Mouse (Mus musculus) liver, embryonic 15.5 days (tissue): Measurements from ENCODE around the gene Clip2. TPM values are rescaled to one million over a fixed set of nuclear protein-coding genes. Genes with fewer than 3 reads are reported as not detected.

ENCODE experiments used
- ATAC-seq: fragments of 200-750 bp; cut with Nextera tagmentation; 2 replicates; pipeline ENCODE4 v1.8.0; 2017; ENCODE audit warnings: moderate number of reproducible peaks, mild to moderate bottlenecking, moderate library complexity; ENCODE audit not compliant: insufficient read depth
- H3K27ac ChIP-seq: fragments of 300-500 bp; sonication (generic); replicated peaks from 2 replicates; pipeline ENCODE4 v1.5.1; 2015; ENCODE audit warnings: mild to moderate bottlenecking, inconsistent platforms
- H3K27me3 ChIP-seq: fragments of 300-500 bp; sonication (generic); 2 replicates; pipeline ENCODE4 v1.6.1; 2015; ENCODE audit warnings: mild to moderate bottlenecking, inconsistent platforms
- H3K36me3 ChIP-seq: fragments of 300-500 bp; sonication (generic); replicated peaks from 2 replicates; pipeline ENCODE4 v1.6.1; 2015; ENCODE audit warnings: moderate library complexity, mild to moderate bottlenecking, inconsistent platforms
- H3K4me1 ChIP-seq: fragments of 300-500 bp; sonication (generic); replicated peaks from 2 replicates; pipeline ENCODE4 v1.6.1; 2015; ENCODE audit warnings: inconsistent platforms
- H3K4me2 ChIP-seq: fragments of 300-500 bp; sonication (generic); 2 replicates; pipeline ENCODE4 v1.6.1; 2015; ENCODE audit warnings: moderate library complexity, mild to moderate bottlenecking, inconsistent platforms
- H3K4me3 ChIP-seq: fragments of 300-500 bp; sonication (generic); replicated peaks from 2 replicates; pipeline ENCODE4 v1.5.1; 2015; ENCODE audit warnings: mild to moderate bottlenecking, inconsistent platforms
- H3K9ac ChIP-seq: fragments of 300-500 bp; sonication (generic); 2 replicates; pipeline ENCODE4 v1.6.1; 2015; ENCODE audit warnings: moderate library complexity, mild to moderate bottlenecking, inconsistent platforms
- H3K9me3 ChIP-seq: fragments of 300-500 bp; sonication (generic); replicated peaks from 2 replicates; pipeline ENCODE4 v1.6.1; 2016; ENCODE audit warnings: inconsistent platforms
- WGBS: fragments of 180-500 bp; shearing (Covaris S2); methylation state at CpG from one replicate; pipeline ENCODE4 v1.1.7; 2015; ENCODE audit warnings: mixed read lengths; ENCODE audit not compliant: insufficient replicate concordance; 5-methylcytosine and 5-hydroxymethylcytosine counted together
- polyA plus RNA-seq: library from polyadenylated mRNA; unstranded; fragments of >200 nt; fragmentation: Nextera tagmentation; extraction: Ambion mirVana; gene quantifications from 2 replicates; pipeline ENCODE4 v1.2.1, GENCODE M21; 2015

The Clip2 gene
- polyA plus RNA-seq, 1 experiment from 2014 or later = 0.46 TPM

GRCm38 (mm10) chr5:134544516-134545241 is 7.6 kb downstream of the Clip2 start:
- peaks cover 26% of the 10 kb centered on the region for H3K4me1 ChIP-seq
- no peak overlapping the region for H3K9ac ChIP-seq
- no peak overlapping the region for H3K27ac ChIP-seq
- no peaks in the 10 kb centered on the region for H3K9me3 ChIP-seq
- H3K36me3 ChIP-seq = no peaks in the 10 kb centered on the region
- WGBS = 68% methylated on average over 19 of the region's 19 CpGs
- no peak overlapping the region for H3K4me2 ChIP-seq
- no peak overlapping the region for H3K4me3 ChIP-seq
- no peaks in the 10 kb centered on the region for H3K27me3 ChIP-seq
- no peak for ATAC-seq

GRCm38 (mm10) chr5:134541640-134542039 is 10.6 kb downstream of the Clip2 start:
- no peaks in the 10 kb centered on the region for H3K9me3 ChIP-seq
- H3K4me1 ChIP-seq = peaks cover 24% of the 10 kb centered on the region
- no peak overlapping the region for H3K4me2 ChIP-seq
- no peak overlapping the region for H3K4me3 ChIP-seq
- peak; percentile 8; the same call in 1 of the 2 replicates for ATAC-seq
- H3K27ac ChIP-seq = no peak overlapping the region
- no peaks in the 10 kb centered on the region for H3K27me3 ChIP-seq
- 61% methylated on average over 7 of the region's 7 CpGs for WGBS
- H3K9ac ChIP-seq = no peak overlapping the region
- H3K36me3 ChIP-seq = no peaks in the 10 kb centered on the region

GRCm38 (mm10) chr5:134540881-134541280 is 11.4 kb downstream of the Clip2 start:
- Histone ChIP-seq H3K27ac (no peak overlapping the region), H3K4me3 (no peak overlapping the region), H3K36me3 (no peaks in the 10 kb centered on the region), H3K4me1 (peaks cover 24% of the 10 kb centered on the region), H3K4me2 (no peak overlapping the region), H3K9me3 (no peaks in the 10 kb centered on the region), H3K27me3 (no peaks in the 10 kb centered on the region), H3K9ac (no peak overlapping the region)
- no peak for ATAC-seq
- 70% methylated on average over 6 of the region's 6 CpGs for WGBS

GRCm38 (mm10) chr5:134539891-134540290 is 12.3 kb downstream of the Clip2 start:
- H3K27me3 ChIP-seq = no peaks in the 10 kb centered on the region
- 0 out of 2 replicates have a peak overlapping the region, but pooled peaks have one; percentile 8 for H3K27ac ChIP-seq
- no peak overlapping the region for H3K4me2 ChIP-seq
- WGBS = 3% methylated on average over 3 of the region's 3 CpGs
- ATAC-seq = peak; percentile 69
- H3K9me3 ChIP-seq = no peaks in the 10 kb centered on the region
- H3K4me3 ChIP-seq = no peak overlapping the region
- H3K4me1 ChIP-seq = peaks cover 24% of the 10 kb centered on the region
- H3K36me3 ChIP-seq = no peaks in the 10 kb centered on the region
- no peak overlapping the region for H3K9ac ChIP-seq

- Histone ChIP-seq H3K36me3 (no peaks in the 10 kb centered on the region; the same call in 1 of the 2 replicates), H3K27me3 (no peaks in the 10 kb centered on the region), H3K9ac (no peak overlapping the region), H3K9me3 (no peaks in the 10 kb centered on the region), H3K4me3 (no peak overlapping the region), H3K27ac (no peak overlapping the region), H3K4me1 (peaks cover 14% of the 10 kb centered on the region; the same call in 1 of the 2 replicates), H3K4me2 (no peak overlapping the region)
- 78% methylated on average over 6 of the region's 6 CpGs for WGBS
- no peak for ATAC-seq
Observed at GRCm38 (mm10) chr5:134536036-134536435, 16.2 kb downstream of the Clip2 start.

- 53% methylated on average over 6 of the region's 6 CpGs for WGBS
- Histone ChIP-seq H3K36me3 (no peaks in the 10 kb centered on the region; the same call in 1 of the 2 replicates), H3K4me3 (no peak overlapping the region), H3K27me3 (no peaks in the 10 kb centered on the region), H3K27ac (no peak overlapping the region), H3K9me3 (no peaks in the 10 kb centered on the region), H3K4me2 (no peak overlapping the region), H3K9ac (no peak overlapping the region), H3K4me1 (peaks cover 5% of the 10 kb centered on the region; the same call in 1 of the 2 replicates)
- ATAC-seq = peak; percentile 22; the same call in 1 of the 2 replicates
Observed at GRCm38 (mm10) chr5:134532417-134532816, 19.8 kb downstream of the Clip2 start.

- Histone ChIP-seq H3K27me3 (no peaks in the 10 kb centered on the region), H3K4me1 (peaks cover 5% of the 10 kb centered on the region; the same call in 1 of the 2 replicates), H3K9ac (no peak overlapping the region), H3K4me3 (no peak overlapping the region), H3K27ac (no peak overlapping the region), H3K36me3 (no peaks in the 10 kb centered on the region; the same call in 1 of the 2 replicates), H3K9me3 (no peaks in the 10 kb centered on the region), H3K4me2 (no peak overlapping the region)
- WGBS = 68% methylated on average over 9 of the region's 9 CpGs
- no peak for ATAC-seq
Observed at GRCm38 (mm10) chr5:134531585-134531984, 20.6 kb downstream of the Clip2 start.

- Histone ChIP-seq H3K27ac (no peak overlapping the region), H3K36me3 (no peaks in the 10 kb centered on the region; the same call in 1 of the 2 replicates), H3K9me3 (no peaks in the 10 kb centered on the region), H3K4me1 (peaks cover 5% of the 10 kb centered on the region; the same call in 1 of the 2 replicates), H3K27me3 (no peaks in the 10 kb centered on the region), H3K9ac (no peak overlapping the region), H3K4me3 (no peak overlapping the region), H3K4me2 (no peak overlapping the region)
- ATAC-seq = no peak
- WGBS = 64% methylated on average over 7 of the region's 7 CpGs
Observed at GRCm38 (mm10) chr5:134530830-134531229, 21.4 kb downstream of the Clip2 start.

- Histone ChIP-seq H3K36me3 (no peaks in the 10 kb centered on the region; the same call in 1 of the 2 replicates), H3K4me2 (no peak overlapping the region), H3K4me3 (no peak overlapping the region), H3K9me3 (no peaks in the 10 kb centered on the region), H3K4me1 (peaks cover 5% of the 10 kb centered on the region; the same call in 1 of the 2 replicates), H3K9ac (no peak overlapping the region), H3K27me3 (no peaks in the 10 kb centered on the region), H3K27ac (no peak overlapping the region)
- no peak for ATAC-seq
- 54% methylated on average over 9 of the region's 9 CpGs for WGBS
Observed at GRCm38 (mm10) chr5:134528488-134528887, 23.7 kb downstream of the Clip2 start.

GRCm38 (mm10) chr5:134525971-134526711 is 26.1 kb downstream of the Clip2 start:
- Histone ChIP-seq H3K9ac (no peak overlapping the region), H3K27ac (no peak overlapping the region), H3K4me3 (no peak overlapping the region), H3K27me3 (no peaks in the 10 kb centered on the region), H3K36me3 (no peaks in the 10 kb centered on the region), H3K4me2 (no peak overlapping the region), H3K9me3 (no peaks in the 10 kb centered on the region), H3K4me1 (peaks cover 14% of the 10 kb centered on the region)
- WGBS = 84% methylated on average over 15 of the region's 15 CpGs
- ATAC-seq = no peak

- H3K4me3 ChIP-seq = no peak overlapping the region
- H3K9ac ChIP-seq = no peak overlapping the region
Observed at GRCm38 (mm10) chr5:134523728-134524127, 28.5 kb downstream of the Clip2 start.

More at GRCm38 (mm10) chr5:134523728-134524127, 28.5 kb downstream of the Clip2 start:
- Histone ChIP-seq H3K36me3 (no peaks in the 10 kb centered on the region), H3K27ac (no peak overlapping the region), H3K9me3 (no peaks in the 10 kb centered on the region), H3K4me1 (peaks cover 14% of the 10 kb centered on the region), H3K4me2 (no peak overlapping the region), H3K27me3 (no peaks in the 10 kb centered on the region)
- 72% methylated on average over 5 of the region's 5 CpGs for WGBS
- no peak for ATAC-seq
